Mouse (Mus musculus) heart, postnatal 0 days (tissue): Measurements from ENCODE around the gene Negr1.

Experiments used
- CTCF ChIP-seq: IDR thresholded peaks from 2 replicates; pipeline ENCODE4 v1.5.1; 2016; ENCODE audit warnings: antibody characterized with exemption, control low read depth, low read depth
- EP300 ChIP-seq: IDR thresholded peaks from 2 replicates; pipeline ENCODE4 v1.6.1; 2016; ENCODE audit warnings: antibody characterized with exemption, low read depth

DNA sequence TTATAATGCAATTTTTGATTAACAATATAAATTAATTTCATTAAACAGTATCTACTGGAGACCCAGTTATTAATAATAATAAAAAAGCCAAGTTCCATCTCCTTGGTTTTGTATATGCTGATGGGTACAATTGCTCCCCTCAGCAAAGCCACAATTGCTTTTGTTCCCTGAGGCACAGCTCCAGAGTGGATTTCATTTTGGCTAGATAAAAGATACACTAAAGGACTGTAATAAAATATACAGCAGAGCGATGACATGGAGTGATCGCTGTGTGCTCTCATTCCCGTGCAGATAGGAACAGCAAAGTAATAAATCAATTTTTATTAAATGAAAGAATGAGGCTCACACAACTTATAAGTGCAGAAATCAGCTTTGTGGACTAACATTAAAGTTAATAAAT is 325.3 kb downstream of the Negr1 start:
- TF ChIP-seq EP300, result no peak
- TF ChIP-seq CTCF, result no peak
